Comparison of ENCODE assay signal across 29 mouse cellular contexts in genomic region chr3:159373177-159373576, GRCm38 (mm10).
DNase-seq lines count a peak whose midpoint lies in the region; ATAC-seq and TF ChIP-seq lines count a peak whose summit lies in the region.
"Had no signal": no experiment of that assay in that cellular context is flagged by ENCODE, and none has a peak within 500 bp of the region (broad histone marks: within the 10 kb centered on the region; RNA-seq: fewer than 3 reads in every experiment).

No protein-coding gene starts in this region.

- H3K4me2 ChIP-seq in heart, embryonic 16.5 days (ENCODE audit: low read depth, low read length) = no peak overlapping the region
- no peak overlapping the region for H3K4me2 ChIP-seq in intestine, embryonic 14.5 days (ENCODE audit: low read length)
- no peak overlapping the region for H3K4me2 ChIP-seq in intestine, postnatal 0 days (replicated peaks; ENCODE audit: low read depth)
- H3K4me2 ChIP-seq: embryonic facial prominence, embryonic 13.5 days; heart, embryonic 13.5 days; hindbrain, embryonic 15.5 days; kidney, embryonic 15.5 days; limb, embryonic 12.5 days; liver, embryonic 11.5 days; lung, embryonic 15.5 days; midbrain, embryonic 11.5 days; neural tube, embryonic 12.5 days had no signal

- H3K27me3 ChIP-seq in heart, embryonic 16.5 days (ENCODE audit: control insufficient read depth, insufficient read depth, low read length) = no peaks in the 10 kb centered on the region
- no peaks in the 10 kb centered on the region for H3K27me3 ChIP-seq in heart, embryonic 10.5 days (ENCODE audit: insufficient read depth, poor library complexity, severe bottlenecking)
- H3K27me3 ChIP-seq in intestine, embryonic 14.5 days (replicated peaks; ENCODE audit: control insufficient read depth, insufficient read depth, low read length) = no peaks in the 10 kb centered on the region
- no peaks in the 10 kb centered on the region for H3K27me3 ChIP-seq in intestine, postnatal 0 days (replicated peaks; ENCODE audit: control insufficient read depth, insufficient read depth, low read length)
- H3K27me3 ChIP-seq: embryonic facial prominence, embryonic 13.5 days; heart, embryonic 13.5 days; hindbrain, embryonic 15.5 days; kidney, embryonic 15.5 days; limb, embryonic 12.5 days; lung, embryonic 15.5 days; neural tube, embryonic 12.5 days; Patski had no signal

- no peak overlapping the region for H3K27ac ChIP-seq in heart, embryonic 16.5 days (ENCODE audit: low read length)
- no peak overlapping the region for H3K27ac ChIP-seq in heart, embryonic 10.5 days
- H3K27ac ChIP-seq in intestine, embryonic 14.5 days (ENCODE audit: low read depth) = no peak overlapping the region
- H3K27ac ChIP-seq in intestine, postnatal 0 days (ENCODE audit: low read depth, low read length) = no peak overlapping the region
- H3K27ac ChIP-seq: embryonic facial prominence, embryonic 13.5 days; forebrain, embryonic 10.5 days; heart, embryonic 13.5 days; hindbrain, embryonic 10.5 days; hindbrain, embryonic 15.5 days; kidney, embryonic 15.5 days; limb, embryonic 12.5 days; lung, embryonic 15.5 days; neural tube, embryonic 12.5 days had no signal

- H3K4me1 ChIP-seq in heart, embryonic 16.5 days (ENCODE audit: control insufficient read depth, insufficient read depth, low read length) = no peaks in the 10 kb centered on the region; the same call in 1 of the 2 replicates
- no peaks in the 10 kb centered on the region for H3K4me1 ChIP-seq in heart, embryonic 10.5 days
- no peaks in the 10 kb centered on the region for H3K4me1 ChIP-seq in intestine, embryonic 14.5 days (replicated peaks; ENCODE audit: control insufficient read depth, insufficient read depth, low read length)
- H3K4me1 ChIP-seq in intestine, postnatal 0 days (replicated peaks; ENCODE audit: control insufficient read depth, insufficient read depth, low read length) = no peaks in the 10 kb centered on the region
- H3K4me1 ChIP-seq: embryonic facial prominence, embryonic 13.5 days; forebrain, embryonic 10.5 days; heart, embryonic 13.5 days; hindbrain, embryonic 10.5 days; hindbrain, embryonic 15.5 days; kidney, embryonic 15.5 days; limb, embryonic 12.5 days; lung, embryonic 15.5 days; neural tube, embryonic 12.5 days had no signal

- H3K9ac ChIP-seq in heart, embryonic 16.5 days (ENCODE audit: low read length) = no peak overlapping the region
- H3K9ac ChIP-seq in intestine, embryonic 14.5 days (ENCODE audit: low read length) = no peak overlapping the region
- no peak overlapping the region for H3K9ac ChIP-seq in intestine, postnatal 0 days (ENCODE audit: low read depth, low read length)
- H3K9ac ChIP-seq: embryonic facial prominence, embryonic 13.5 days; forebrain, postnatal 0 days; heart, embryonic 13.5 days; hindbrain, embryonic 15.5 days; kidney, embryonic 15.5 days; limb, embryonic 12.5 days; lung, embryonic 15.5 days; neural tube, embryonic 12.5 days had no signal

- no peaks in the 10 kb centered on the region for H3K36me3 ChIP-seq in heart, embryonic 16.5 days (ENCODE audit: control insufficient read depth, insufficient read depth)
- no peaks in the 10 kb centered on the region for H3K36me3 ChIP-seq in heart, embryonic 10.5 days
- H3K36me3 ChIP-seq in intestine, embryonic 14.5 days (ENCODE audit: control insufficient read depth, insufficient read depth, low read length) = no peaks in the 10 kb centered on the region
- H3K36me3 ChIP-seq in intestine, postnatal 0 days (ENCODE audit: control insufficient read depth, insufficient read depth) = no peaks in the 10 kb centered on the region
- H3K36me3 ChIP-seq: embryonic facial prominence, embryonic 13.5 days; forebrain, embryonic 10.5 days; G1E; heart, embryonic 13.5 days; hindbrain, embryonic 10.5 days; hindbrain, embryonic 15.5 days; kidney, embryonic 15.5 days; limb, embryonic 12.5 days; lung, embryonic 15.5 days; neural tube, embryonic 12.5 days had no signal

- peak; percentile 4 for DNase-seq in adrenal gland, adult 2 months
- no peak for DNase-seq in adrenal gland, adult 8-10 months
- no peak for DNase-seq in heart, embryonic 10.5 days (ENCODE audit: low spot score)
- DNase-seq in intestine, embryonic 14.5 days (ENCODE audit: low spot score) = no peak
- DNase-seq in MN1 (ENCODE audit: low spot score) = peak; percentile 87
- DNase-seq: cerebellum, adult 11-12 months; cerebellum, adult 9-11 months; forebrain, postnatal 0 days; kidney, adult 18-20 months; kidney, postnatal 25 days; right cerebral cortex, adult 18-20 months; right cerebral cortex, postnatal 4 days; thymus, postnatal 4 days had no signal

- no peak for TF ChIP-seq CTCF in intestine, postnatal 0 days (IDR thresholded peaks at IDR 0.05; ENCODE audit: low read depth)

- H3K9me3 ChIP-seq in heart, embryonic 16.5 days (replicated peaks; ENCODE audit: control insufficient read depth, low read length) = no peaks in the 10 kb centered on the region
- H3K9me3 ChIP-seq in heart, embryonic 10.5 days = no peaks in the 10 kb centered on the region
- H3K9me3 ChIP-seq in intestine, embryonic 14.5 days (ENCODE audit: control insufficient read depth, low read length) = no peaks in the 10 kb centered on the region
- H3K9me3 ChIP-seq in intestine, postnatal 0 days (ENCODE audit: control insufficient read depth) = no peaks in the 10 kb centered on the region
- H3K9me3 ChIP-seq: embryonic facial prominence, embryonic 13.5 days; forebrain, embryonic 10.5 days; G1E; heart, embryonic 13.5 days; hindbrain, embryonic 10.5 days; hindbrain, embryonic 15.5 days; kidney, embryonic 15.5 days; limb, embryonic 12.5 days; lung, embryonic 15.5 days; neural tube, embryonic 12.5 days had no signal

- 0 out of 2 replicates have a peak, but pooled peaks have one; percentile 70 for ATAC-seq in heart, embryonic 16.5 days (replicated peaks; ENCODE audit: extremely low read depth, insufficient read depth, low FRiP score)
- 0 out of 2 replicates have a peak, but pooled peaks have one; percentile 23 for ATAC-seq in intestine, embryonic 14.5 days (replicated peaks; ENCODE audit: low FRiP score, low TSS enrichment, low read depth)
- ATAC-seq in intestine, postnatal 0 days = no peak
- ATAC-seq: forebrain, postnatal 0 days; Patski had no signal

- H3K4me3 ChIP-seq in heart, embryonic 16.5 days (ENCODE audit: low read length) = no peak overlapping the region
- H3K4me3 ChIP-seq in heart, embryonic 10.5 days = no peak overlapping the region
- no peak overlapping the region for H3K4me3 ChIP-seq in intestine, embryonic 14.5 days (ENCODE audit: low read depth, low read length)
- H3K4me3 ChIP-seq in intestine, postnatal 0 days (ENCODE audit: low read depth, low read length) = no peak overlapping the region
- H3K4me3 ChIP-seq: embryonic facial prominence, embryonic 13.5 days; forebrain, embryonic 10.5 days; heart, embryonic 13.5 days; hindbrain, embryonic 10.5 days; hindbrain, embryonic 15.5 days; kidney, embryonic 15.5 days; limb, embryonic 12.5 days; lung, embryonic 15.5 days; myocyte; neural tube, embryonic 12.5 days had no signal

Comparison
In these comparisons a context has a peak if more than half of its experiments do, and no peak if none do; other contexts are left out.
1. DNase-seq: peak in adrenal gland, adult 2 months (single experiment) and MN1 (single experiment); none in adrenal gland, adult 8-10 months (single experiment), heart, embryonic 10.5 days (single experiment) and intestine, embryonic 14.5 days (single experiment).